Mouse (Mus musculus): ENCODE measurements around the gene Spi1. TPM values are rescaled to one million over a fixed set of nuclear protein-coding genes. Genes with fewer than 3 reads are reported as not detected.
"Not testable (repeated sequence)": the region's sequence is repeated elsewhere in the genome, so short reads cannot be mapped to it uniquely, and the experiment has no call there.

Gene Spi1
- total RNA-seq (2014; fragmentation: Nextera tagmentation), result 5.9 and 10.4 TPM in 2 replicates
- total RNA-seq (2017), result 3.7 and 8.8 TPM in 2 replicates

- no peak for ATAC-seq (replicated peaks; ENCODE audit: low FRiP score, low TSS enrichment, poor library complexity, severe bottlenecking)
These were observed at the start of gene Spi1 for GRCm38 (mm10) chr2:91081775-91082695. TSS of gene Spi1 (plus strand) at chr2:91082390.

- no peak for ATAC-seq (replicated peaks; ENCODE audit: low FRiP score, low TSS enrichment, poor library complexity, severe bottlenecking)
These were observed 49.2 kb upstream of the Spi1 start for GRCm38 (mm10) chr2:91033000-91033399.

GRCm38 (mm10) chr2:91035385-91035784, 46.8 kb upstream of the Spi1 start, which contains the start of gene Rapsn:
TSS of gene Rapsn (plus strand) at chr2:91035620.
- no peak for ATAC-seq (replicated peaks; ENCODE audit: low FRiP score, low TSS enrichment, poor library complexity, severe bottlenecking)

- no peak for ATAC-seq (replicated peaks; ENCODE audit: low FRiP score, low TSS enrichment, poor library complexity, severe bottlenecking)
These were observed 40.4 kb upstream of the Spi1 start for GRCm38 (mm10) chr2:91041786-91042185.

- ATAC-seq (replicated peaks; ENCODE audit: low FRiP score, low TSS enrichment, poor library complexity, severe bottlenecking), result peak; percentile 44
These were observed 39.4 kb upstream of the Spi1 start for GRCm38 (mm10) chr2:91042651-91043398.

GRCm38 (mm10) chr2:91044727-91045126, 37.5 kb upstream of the Spi1 start:
- no peak for ATAC-seq (replicated peaks; ENCODE audit: low FRiP score, low TSS enrichment, poor library complexity, severe bottlenecking)

GRCm38 (mm10) chr2:91045805-91046204, 36.4 kb upstream of the Spi1 start:
- ATAC-seq (replicated peaks; ENCODE audit: low FRiP score, low TSS enrichment, poor library complexity, severe bottlenecking), result not testable (repeated sequence)

GRCm38 (mm10) chr2:91047359-91047758, 34.8 kb upstream of the Spi1 start:
- ATAC-seq (replicated peaks; ENCODE audit: low FRiP score, low TSS enrichment, poor library complexity, severe bottlenecking), result no peak

GRCm38 (mm10) chr2:91051917-91052316, 30.3 kb upstream of the Spi1 start:
- no peak for ATAC-seq (replicated peaks; ENCODE audit: low FRiP score, low TSS enrichment, poor library complexity, severe bottlenecking)

- ATAC-seq (replicated peaks; ENCODE audit: low FRiP score, low TSS enrichment, poor library complexity, severe bottlenecking), result no peak
These were observed 29.4 kb upstream of the Spi1 start for GRCm38 (mm10) chr2:91052752-91053151.

- ATAC-seq (replicated peaks; ENCODE audit: low FRiP score, low TSS enrichment, poor library complexity, severe bottlenecking), result no peak
These were observed 28.8 kb upstream of the Spi1 start for GRCm38 (mm10) chr2:91053181-91053933.

- ATAC-seq (replicated peaks; ENCODE audit: low FRiP score, low TSS enrichment, poor library complexity, severe bottlenecking), result peak; percentile 98
These were observed 28.2 kb upstream of the Spi1 start, which contains the start of gene Psmc3 for GRCm38 (mm10) chr2:91053934-91054382. TSS of gene Psmc3 (plus strand) at chr2:91054009.

- no peak for ATAC-seq (replicated peaks; ENCODE audit: low FRiP score, low TSS enrichment, poor library complexity, severe bottlenecking)
These were observed 23.8 kb upstream of the Spi1 start for GRCm38 (mm10) chr2:91058435-91058834.

GRCm38 (mm10) chr2:91059376-91059775, 22.8 kb upstream of the Spi1 start:
- ATAC-seq (replicated peaks; ENCODE audit: low FRiP score, low TSS enrichment, poor library complexity, severe bottlenecking), result no peak

GRCm38 (mm10) chr2:91060544-91061355, 21.4 kb upstream of the Spi1 start:
- ATAC-seq (replicated peaks; ENCODE audit: low FRiP score, low TSS enrichment, poor library complexity, severe bottlenecking), result peak; percentile 84

- ATAC-seq (replicated peaks; ENCODE audit: low FRiP score, low TSS enrichment, poor library complexity, severe bottlenecking), result no peak
These were observed 20.2 kb upstream of the Spi1 start for GRCm38 (mm10) chr2:91061849-91062481.

GRCm38 (mm10) chr2:91062779-91063606, 19.2 kb upstream of the Spi1 start:
- ATAC-seq (replicated peaks; ENCODE audit: low FRiP score, low TSS enrichment, poor library complexity, severe bottlenecking), result no peak
